Mouse (Mus musculus): Measurements from ENCODE around the gene Rcc1. TPM values are rescaled to one million over a fixed set of nuclear protein-coding genes. Genes with fewer than 3 reads are reported as not detected.
A peak's percentile ranks its signal among the peaks of the same experiment; 100 is the strongest.

The Rcc1 gene
- polyA plus RNA-seq, 1 experiment from 2014 or later: 89.6 TPM

DNA sequence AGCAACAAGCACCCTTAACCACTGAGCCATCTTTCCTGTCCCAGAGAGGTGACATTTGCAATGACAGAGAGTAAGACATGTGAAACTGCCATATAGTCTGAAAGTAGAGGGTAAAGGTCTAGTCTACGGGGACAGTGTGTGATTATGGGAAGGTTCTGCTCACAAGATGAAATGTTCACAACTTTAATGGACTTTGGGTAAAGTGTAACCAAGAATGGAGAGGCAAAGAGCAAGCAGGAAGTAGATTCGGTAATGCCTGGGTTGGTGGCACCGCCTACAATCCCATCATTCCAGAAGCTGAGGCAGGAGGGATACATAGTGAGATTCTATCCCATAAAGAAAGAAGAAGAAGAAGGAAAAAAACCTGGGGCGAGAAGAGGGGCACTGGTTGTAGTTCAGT is 7.1 kb downstream of the Rcc1 start:
- no peaks in the 10 kb centered on the region for H3K27me3 ChIP-seq (ENCODE audit: insufficient read depth, low read length)
- 0 out of 2 replicates have a peak, but pooled peaks have one; percentile 3 for ATAC-seq (ENCODE audit: low FRiP score, low TSS enrichment)
- H3K36me3 ChIP-seq (ENCODE audit: insufficient read depth, low read length): peaks cover 7% of the 10 kb centered on the region; the same call in 1 of the 2 replicates
- peaks cover 30% of the 10 kb centered on the region for H3K4me1 ChIP-seq (ENCODE audit: insufficient read depth, low read length)
- no peak overlapping the region for H3K4me2 ChIP-seq (replicated peaks; ENCODE audit: low read depth, low read length)
- 72% methylated on average over 4 of the region's 4 CpGs for WGBS
- H3K9me3 ChIP-seq (ENCODE audit: low read length): no peaks in the 10 kb centered on the region
- H3K4me3 ChIP-seq (ENCODE audit: low read length): no peak overlapping the region
- H3K9ac ChIP-seq (replicated peaks; ENCODE audit: low read length): no peak overlapping the region
- H3K27ac ChIP-seq (ENCODE audit: low read length): peak overlapping the region; percentile 50

DNA sequence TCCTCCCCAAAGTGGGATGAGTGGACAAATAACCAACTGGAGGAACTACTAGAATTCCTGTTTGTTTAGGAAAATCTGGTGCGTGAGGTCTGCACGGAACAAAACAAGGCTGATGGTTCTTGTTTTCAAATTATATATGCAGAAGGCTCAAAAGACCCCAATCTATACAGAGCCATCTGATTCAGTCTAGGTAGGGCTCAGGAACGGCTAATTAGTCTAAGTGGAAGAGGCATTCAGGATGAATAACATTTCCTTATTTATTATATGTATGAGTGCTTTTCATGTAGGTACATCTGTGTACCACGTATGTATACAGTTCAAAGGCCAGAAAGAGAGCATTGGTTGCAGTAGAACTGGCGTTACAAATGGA is 7.6 kb downstream of the Rcc1 start:
- H3K9me3 ChIP-seq (ENCODE audit: low read length): no peaks in the 10 kb centered on the region
- ATAC-seq (ENCODE audit: low FRiP score, low TSS enrichment): 0 out of 2 replicates have a peak, but pooled peaks have one; percentile 16
- no peaks in the 10 kb centered on the region for H3K27me3 ChIP-seq (ENCODE audit: insufficient read depth, low read length)
- peak overlapping the region; percentile 83 for H3K4me3 ChIP-seq (ENCODE audit: low read length)
- H3K4me2 ChIP-seq (replicated peaks; ENCODE audit: low read depth, low read length): no peak overlapping the region
- 49% methylated on average over 5 of the region's 5 CpGs for WGBS
- peak overlapping the region; percentile 50 for H3K27ac ChIP-seq (ENCODE audit: low read length)
- no peak overlapping the region for H3K9ac ChIP-seq (replicated peaks; ENCODE audit: low read length)
- H3K4me1 ChIP-seq (ENCODE audit: insufficient read depth, low read length): peaks cover 26% of the 10 kb centered on the region
- peaks cover 4% of the 10 kb centered on the region; the same call in 1 of the 2 replicates for H3K36me3 ChIP-seq (ENCODE audit: insufficient read depth, low read length)

DNA sequence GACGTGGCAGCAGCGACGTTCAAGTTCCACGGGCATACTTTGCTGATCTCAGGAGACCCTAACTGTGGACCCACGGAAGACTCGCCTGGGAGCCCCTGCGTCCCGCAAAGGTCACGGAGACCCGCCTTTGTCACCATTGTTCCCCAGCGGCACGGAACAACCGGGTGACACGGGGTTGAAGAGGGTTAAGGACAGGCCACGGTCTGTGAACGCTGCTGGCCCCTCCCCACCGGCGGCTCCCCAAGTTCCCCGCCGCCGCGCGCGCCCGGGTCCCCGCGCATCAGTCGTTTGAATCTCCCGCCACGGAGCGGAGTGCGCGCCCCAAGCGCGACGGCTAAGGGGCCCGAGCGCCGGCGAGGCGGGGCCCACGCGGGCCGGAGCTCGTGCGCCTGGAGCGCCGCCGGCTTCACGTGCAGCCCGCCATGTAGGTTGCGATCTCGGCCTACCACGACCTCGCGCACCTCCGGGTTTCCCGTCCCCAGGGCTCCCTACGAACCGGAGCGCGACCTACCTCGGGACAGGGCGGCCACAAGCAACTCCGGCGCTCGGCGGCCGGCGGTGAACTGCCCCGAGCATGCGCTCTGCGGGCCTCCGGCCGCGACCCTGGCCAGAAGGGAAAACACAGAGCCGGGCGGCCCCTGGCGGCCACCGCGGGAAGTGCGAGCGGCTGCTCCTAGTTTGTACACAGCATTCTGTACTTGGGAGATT is 8.1 kb downstream of the Rcc1 start:
- Histone ChIP-seq H3K4me2 (replicated peaks; ENCODE audit: low read depth, low read length) (peak overlapping the region; percentile 97), H3K4me3 (ENCODE audit: low read length) (peak overlapping the region; percentile 83), H3K9ac (replicated peaks; ENCODE audit: low read length) (peak overlapping the region; percentile 80), H3K36me3 (ENCODE audit: insufficient read depth, low read length) (no peaks in the 10 kb centered on the region), H3K9me3 (ENCODE audit: low read length) (no peaks in the 10 kb centered on the region), H3K27ac (ENCODE audit: low read length) (peak overlapping the region; percentile 49; the same call in 1 of the 2 replicates), H3K27me3 (ENCODE audit: insufficient read depth, low read length) (no peaks in the 10 kb centered on the region), H3K4me1 (ENCODE audit: insufficient read depth, low read length) (peaks cover 25% of the 10 kb centered on the region)
- peak; percentile 92 for ATAC-seq (ENCODE audit: low FRiP score, low TSS enrichment)
- under 1% methylated on average over 83 of the region's 83 CpGs for WGBS

DNA sequence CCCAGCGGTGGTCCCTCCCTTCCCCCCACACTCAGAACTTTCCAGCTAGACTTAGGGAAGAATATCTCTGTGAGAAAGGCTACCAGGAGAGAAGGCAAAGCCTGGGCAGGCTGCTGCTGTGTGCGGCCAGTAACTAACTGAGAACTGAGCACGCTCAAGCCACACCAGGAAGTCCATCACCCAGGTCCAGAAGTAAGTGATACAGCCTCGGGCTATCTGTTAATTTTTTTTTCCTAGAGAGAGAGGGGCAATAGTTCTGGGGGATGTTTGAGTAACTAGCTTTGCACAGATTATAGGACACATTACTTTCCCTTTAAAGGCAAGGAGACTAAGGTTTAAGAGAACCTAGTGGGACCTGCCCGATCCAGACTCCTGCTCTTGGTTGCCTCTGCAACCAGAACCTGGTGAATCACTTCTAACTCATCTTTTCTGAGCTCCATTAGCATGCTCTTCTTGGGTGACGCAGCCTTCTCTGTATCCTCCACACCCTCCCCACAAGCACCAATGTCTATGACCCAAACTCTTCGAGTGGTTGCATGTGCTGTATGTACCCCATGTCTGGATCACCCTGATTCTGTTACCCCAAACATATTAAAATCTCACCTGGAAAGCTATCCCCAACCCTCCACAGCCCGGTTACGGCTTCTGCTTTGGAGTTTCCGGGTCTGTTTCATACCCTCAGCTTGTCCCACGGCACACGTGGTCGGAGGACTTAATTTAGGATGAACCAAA is 8.8 kb downstream of the Rcc1 start:
- peak overlapping the region; percentile 83 for H3K4me3 ChIP-seq (ENCODE audit: low read length)
- peak overlapping the region; percentile 49; the same call in 1 of the 2 replicates for H3K27ac ChIP-seq (ENCODE audit: low read length)
- peak overlapping the region; percentile 97 for H3K4me2 ChIP-seq (replicated peaks; ENCODE audit: low read depth, low read length)
- H3K4me1 ChIP-seq (ENCODE audit: insufficient read depth, low read length): peaks cover 25% of the 10 kb centered on the region
- ATAC-seq (ENCODE audit: low FRiP score, low TSS enrichment): 0 out of 2 replicates have a peak, but pooled peaks have one; percentile 8
- H3K36me3 ChIP-seq (ENCODE audit: insufficient read depth, low read length): peaks cover 3% of the 10 kb centered on the region; the same call in 1 of the 2 replicates
- 3% methylated on average over 13 of the region's 13 CpGs for WGBS
- H3K9ac ChIP-seq (replicated peaks; ENCODE audit: low read length): peak overlapping the region; percentile 80
- no peaks in the 10 kb centered on the region for H3K27me3 ChIP-seq (ENCODE audit: insufficient read depth, low read length)
- no peaks in the 10 kb centered on the region for H3K9me3 ChIP-seq (ENCODE audit: low read length)

DNA sequence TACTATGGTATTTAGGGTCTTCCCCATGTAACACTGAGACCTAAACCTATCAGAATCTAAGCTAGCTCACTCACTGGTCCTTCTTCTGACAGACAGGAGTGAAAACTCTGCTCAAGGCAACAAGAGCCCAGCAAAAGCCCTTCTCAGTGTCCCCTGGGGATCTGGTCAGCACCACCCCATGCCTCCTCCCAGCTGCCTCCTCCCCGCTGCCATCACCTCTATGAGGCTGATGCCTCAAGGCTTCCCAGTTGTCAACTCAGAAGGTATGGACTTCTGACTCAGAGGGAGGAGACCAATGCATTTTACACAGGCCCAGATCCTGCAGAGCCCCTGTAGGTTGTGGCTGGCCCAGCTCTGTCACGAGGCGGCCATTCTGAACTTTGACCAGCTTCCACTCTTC is 12.0 kb downstream of the Rcc1 start:
- Histone ChIP-seq H3K27me3 (ENCODE audit: insufficient read depth, low read length) (no peaks in the 10 kb centered on the region), H3K9ac (replicated peaks; ENCODE audit: low read length) (no peak overlapping the region), H3K27ac (ENCODE audit: low read length) (no peak overlapping the region), H3K9me3 (ENCODE audit: low read length) (no peaks in the 10 kb centered on the region), H3K4me2 (replicated peaks; ENCODE audit: low read depth, low read length) (no peak overlapping the region), H3K4me3 (ENCODE audit: low read length) (no peak overlapping the region), H3K36me3 (ENCODE audit: insufficient read depth, low read length) (peaks cover 30% of the 10 kb centered on the region), H3K4me1 (ENCODE audit: insufficient read depth, low read length) (peaks cover 25% of the 10 kb centered on the region)
- no peak for ATAC-seq (ENCODE audit: low FRiP score, low TSS enrichment)
- whole genome bisulfite sequencing: 91% methylated on average over 3 of the region's 3 CpGs

DNA sequence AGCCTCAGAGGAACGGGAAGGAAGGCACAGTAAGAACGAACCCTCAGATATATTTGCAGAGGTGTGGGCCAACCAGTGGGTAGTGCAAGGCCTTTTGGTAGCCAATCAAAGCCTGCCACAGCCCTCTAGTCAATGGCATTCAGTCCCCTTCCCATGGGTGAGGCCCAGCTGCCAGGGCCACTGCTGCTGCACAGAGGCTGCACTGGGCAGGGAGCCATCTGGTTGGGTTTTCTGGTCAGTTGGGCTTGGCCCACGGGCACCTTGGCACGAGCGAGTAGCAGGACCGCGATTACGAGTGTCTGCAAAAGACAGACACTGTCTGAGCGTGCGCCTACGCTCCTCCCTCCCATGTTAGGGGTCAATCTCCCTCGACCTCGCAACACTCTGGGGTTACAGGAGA is 14.5 kb downstream of the Rcc1 start:
- Histone ChIP-seq H3K4me2 (replicated peaks; ENCODE audit: low read depth, low read length) (no peak overlapping the region), H3K27ac (ENCODE audit: low read length) (no peak overlapping the region), H3K27me3 (ENCODE audit: insufficient read depth, low read length) (no peaks in the 10 kb centered on the region), H3K9ac (replicated peaks; ENCODE audit: low read length) (no peak overlapping the region), H3K9me3 (ENCODE audit: low read length) (no peaks in the 10 kb centered on the region), H3K4me1 (ENCODE audit: insufficient read depth, low read length) (peaks cover 12% of the 10 kb centered on the region), H3K4me3 (ENCODE audit: low read length) (no peak overlapping the region), H3K36me3 (ENCODE audit: insufficient read depth, low read length) (peaks cover 49% of the 10 kb centered on the region)
- 89% methylated on average over 13 of the region's 13 CpGs for WGBS
- no peak for ATAC-seq (ENCODE audit: low FRiP score, low TSS enrichment)

DNA sequence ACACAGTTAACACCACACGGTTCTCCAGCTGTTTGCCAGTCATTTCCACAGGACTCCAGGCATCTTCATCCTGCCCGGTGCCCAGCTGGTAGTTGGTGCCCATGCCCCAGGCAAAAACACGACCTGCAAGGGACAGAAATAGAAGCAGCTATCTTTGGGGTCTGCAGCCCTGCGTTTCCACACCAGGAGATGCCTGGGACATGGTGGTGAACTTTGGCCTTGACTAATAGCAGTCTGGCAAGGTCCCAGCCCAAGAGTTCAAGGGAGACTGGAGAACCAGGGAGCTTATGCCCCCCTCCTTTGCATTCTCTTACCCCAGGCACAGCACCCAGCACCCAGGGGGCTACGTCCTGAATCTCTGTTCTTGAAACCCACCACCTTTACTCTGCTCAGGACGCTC is 20.5 kb downstream of the Rcc1 start:
- H3K27me3 ChIP-seq (ENCODE audit: insufficient read depth, low read length): no peaks in the 10 kb centered on the region
- no peak overlapping the region for H3K9ac ChIP-seq (replicated peaks; ENCODE audit: low read length)
- no peak for ATAC-seq (ENCODE audit: low FRiP score, low TSS enrichment)
- no peak overlapping the region for H3K4me3 ChIP-seq (ENCODE audit: low read length)
- peaks cover 14% of the 10 kb centered on the region for H3K4me1 ChIP-seq (ENCODE audit: insufficient read depth, low read length)
- 89% methylated on average over 6 of the region's 6 CpGs for WGBS
- no peak overlapping the region for H3K4me2 ChIP-seq (replicated peaks; ENCODE audit: low read depth, low read length)
- H3K9me3 ChIP-seq (ENCODE audit: low read length): no peaks in the 10 kb centered on the region
- H3K36me3 ChIP-seq (ENCODE audit: insufficient read depth, low read length): peaks cover 50% of the 10 kb centered on the region
- no peak overlapping the region for H3K27ac ChIP-seq (ENCODE audit: low read length)

DNA sequence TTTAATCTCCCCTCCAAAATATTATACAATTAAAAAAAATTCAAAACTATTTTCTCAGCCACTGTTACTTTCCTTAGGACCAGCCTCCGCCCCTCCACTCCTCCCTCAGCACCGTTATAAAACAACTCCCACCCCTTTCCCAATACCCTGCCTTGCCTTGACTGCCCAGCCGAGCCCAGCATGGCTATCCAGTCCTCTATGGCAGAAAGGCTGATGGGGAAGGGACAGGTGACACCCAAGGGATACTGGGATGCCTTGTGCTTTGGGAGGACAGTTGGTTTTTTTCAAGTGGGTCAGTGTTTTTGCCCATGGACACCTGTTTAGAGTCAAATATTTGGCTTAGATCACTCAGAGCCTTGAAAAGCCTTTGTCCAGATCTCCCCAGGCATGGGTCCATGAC is 21.4 kb downstream of the Rcc1 start:
- WGBS: 74% methylated on average over 3 of the region's 3 CpGs
- H3K4me3 ChIP-seq (ENCODE audit: low read length): no peak overlapping the region
- H3K9ac ChIP-seq (replicated peaks; ENCODE audit: low read length): no peak overlapping the region
- no peaks in the 10 kb centered on the region for H3K27me3 ChIP-seq (ENCODE audit: insufficient read depth, low read length)
- H3K36me3 ChIP-seq (ENCODE audit: insufficient read depth, low read length): peaks cover 43% of the 10 kb centered on the region
- H3K9me3 ChIP-seq (ENCODE audit: low read length): no peaks in the 10 kb centered on the region
- ATAC-seq (ENCODE audit: low FRiP score, low TSS enrichment): no peak
- no peak overlapping the region for H3K4me2 ChIP-seq (replicated peaks; ENCODE audit: low read depth, low read length)
- no peak overlapping the region for H3K27ac ChIP-seq (ENCODE audit: low read length)
- H3K4me1 ChIP-seq (ENCODE audit: insufficient read depth, low read length): peaks cover 14% of the 10 kb centered on the region

DNA sequence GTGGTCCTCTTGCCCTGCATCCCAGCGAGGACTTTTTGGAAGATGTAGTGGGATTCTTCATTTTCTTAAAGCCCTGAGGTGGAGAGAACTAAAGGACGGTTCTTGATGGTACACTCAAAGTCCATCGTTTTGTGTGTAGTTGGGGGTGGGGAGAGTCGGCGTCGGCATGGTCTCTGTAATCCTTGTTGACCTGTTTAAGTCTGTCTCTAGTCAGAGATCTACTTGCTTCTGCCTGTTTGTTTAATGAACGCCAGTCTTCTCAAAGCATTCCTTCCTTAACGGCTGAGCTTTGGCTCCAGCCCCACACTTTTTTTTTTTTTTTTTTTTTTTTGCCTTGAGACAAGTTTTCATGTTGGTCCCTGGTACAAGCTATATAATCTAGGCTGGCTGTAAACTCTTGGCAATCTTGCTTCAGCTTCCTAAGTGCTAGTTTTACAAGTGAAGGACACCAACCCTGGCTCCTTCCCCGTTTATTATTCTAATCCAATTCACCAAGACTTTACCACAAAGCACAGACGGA is 23.5 kb downstream of the Rcc1 start:
- ATAC-seq (ENCODE audit: low FRiP score, low TSS enrichment): peak; percentile 17

More for the DNA sequence above, 23.5 kb downstream of the Rcc1 start:
- peak overlapping the region; percentile 93 for H3K9ac ChIP-seq (replicated peaks; ENCODE audit: low read length)
- H3K9me3 ChIP-seq (ENCODE audit: low read length): no peaks in the 10 kb centered on the region
- peaks cover 38% of the 10 kb centered on the region for H3K36me3 ChIP-seq (ENCODE audit: insufficient read depth, low read length)
- peak overlapping the region; percentile 80 for H3K4me2 ChIP-seq (replicated peaks; ENCODE audit: low read depth, low read length)
- WGBS: 7% methylated on average over 10 of the region's 10 CpGs
- H3K4me1 ChIP-seq (ENCODE audit: insufficient read depth, low read length): peaks cover 14% of the 10 kb centered on the region
- H3K4me3 ChIP-seq (ENCODE audit: low read length): peak overlapping the region; percentile 80
- peak overlapping the region; percentile 93 for H3K27ac ChIP-seq (ENCODE audit: low read length)
- H3K27me3 ChIP-seq (ENCODE audit: insufficient read depth, low read length): no peaks in the 10 kb centered on the region

Measured in kidney, embryonic 16.5 days (tissue).